Mouse (Mus musculus): ENCODE results near the gene Pdzd8.

The Pdzd8 gene

GRCm38 (mm10) chr19:59352760-59353159, 7.2 kb upstream of the Pdzd8 start:
- DNase-seq: no peak

- DNase-seq: no peak
Observed at GRCm38 (mm10) chr19:59351151-59351889, 5.7 kb upstream of the Pdzd8 start.

GRCm38 (mm10) chr19:59350273-59350903, 4.8 kb upstream of the Pdzd8 start:
- no peak for DNase-seq

GRCm38 (mm10) chr19:59349329-59349960, 3.9 kb upstream of the Pdzd8 start:
- DNase-seq: no peak

GRCm38 (mm10) chr19:59346325-59346724, 745 bp upstream of the Pdzd8 start:
- no peak for DNase-seq

GRCm38 (mm10) chr19:59345081-59345657, 411 bp downstream of the Pdzd8 start:
- peak; percentile 48 for DNase-seq

- peak; percentile 19 for DNase-seq
Observed at GRCm38 (mm10) chr19:59344304-59344711, 1.3 kb downstream of the Pdzd8 start.

GRCm38 (mm10) chr19:59342964-59343363, 2.6 kb downstream of the Pdzd8 start:
- no peak for DNase-seq

GRCm38 (mm10) chr19:59339908-59340307, 5.7 kb downstream of the Pdzd8 start:
- DNase-seq: no peak

- DNase-seq: no peak
Observed at GRCm38 (mm10) chr19:59337872-59338681, 7.5 kb downstream of the Pdzd8 start.

GRCm38 (mm10) chr19:59336655-59337054, 8.9 kb downstream of the Pdzd8 start:
- no peak for DNase-seq

- no peak for DNase-seq
Observed at GRCm38 (mm10) chr19:59330816-59331225, 14.8 kb downstream of the Pdzd8 start.

- DNase-seq: no peak
Observed at GRCm38 (mm10) chr19:59321990-59322389, 23.6 kb downstream of the Pdzd8 start, which contains the start of gene Rps12-ps3. TSS of gene Rps12-ps3 (plus strand) at chr19:59322290.

- DNase-seq: no peak
Observed at GRCm38 (mm10) chr19:59316571-59316970, 29.0 kb downstream of the Pdzd8 start.

- DNase-seq: no peak
Observed at GRCm38 (mm10) chr19:59315308-59315707, 30.3 kb downstream of the Pdzd8 start.

GRCm38 (mm10) chr19:59292183-59292839, 53.3 kb downstream of the Pdzd8 start:
- no peak for DNase-seq

GRCm38 (mm10) chr19:59289811-59290210, 55.8 kb downstream of the Pdzd8 start:
- DNase-seq: no peak

GRCm38 (mm10) chr19:59289042-59289441, 56.5 kb downstream of the Pdzd8 start:
- no peak for DNase-seq

GRCm38 (mm10) chr19:59282001-59282400, 63.6 kb downstream of the Pdzd8 start:
- DNase-seq: no peak

GRCm38 (mm10) chr19:59280841-59281240, 64.7 kb downstream of the Pdzd8 start:
- DNase-seq: no peak

- no peak for DNase-seq
Observed at GRCm38 (mm10) chr19:59276354-59276753, 69.2 kb downstream of the Pdzd8 start.

- no peak for DNase-seq
Observed at GRCm38 (mm10) chr19:59273190-59273589, 72.4 kb downstream of the Pdzd8 start.

Measured in cerebellum, adult 8-10 months (tissue).